Mouse (Mus musculus) testis, adult 2 months (tissue): ENCODE results near the gene Lalba.

Experiments used
- CTCF ChIP-seq: fragments of 200-500 bp; IDR thresholded peaks from 2 replicates; pipeline ENCODE4 v1.5.1; 2012; ENCODE audit warnings: low read depth, mild to moderate bottlenecking, inconsistent platforms, low read length, moderate library complexity; ENCODE audit not compliant: control insufficient read depth, insufficient read depth, insufficient replicate concordance
- POLR2A ChIP-seq: fragments of 200-500 bp; IDR thresholded peaks from 2 replicates; pipeline ENCODE4 v1.6.1; 2012; ENCODE audit warnings: low read depth, mild to moderate bottlenecking, inconsistent platforms, low read length, moderate library complexity; ENCODE audit not compliant: control insufficient read depth

DNA sequence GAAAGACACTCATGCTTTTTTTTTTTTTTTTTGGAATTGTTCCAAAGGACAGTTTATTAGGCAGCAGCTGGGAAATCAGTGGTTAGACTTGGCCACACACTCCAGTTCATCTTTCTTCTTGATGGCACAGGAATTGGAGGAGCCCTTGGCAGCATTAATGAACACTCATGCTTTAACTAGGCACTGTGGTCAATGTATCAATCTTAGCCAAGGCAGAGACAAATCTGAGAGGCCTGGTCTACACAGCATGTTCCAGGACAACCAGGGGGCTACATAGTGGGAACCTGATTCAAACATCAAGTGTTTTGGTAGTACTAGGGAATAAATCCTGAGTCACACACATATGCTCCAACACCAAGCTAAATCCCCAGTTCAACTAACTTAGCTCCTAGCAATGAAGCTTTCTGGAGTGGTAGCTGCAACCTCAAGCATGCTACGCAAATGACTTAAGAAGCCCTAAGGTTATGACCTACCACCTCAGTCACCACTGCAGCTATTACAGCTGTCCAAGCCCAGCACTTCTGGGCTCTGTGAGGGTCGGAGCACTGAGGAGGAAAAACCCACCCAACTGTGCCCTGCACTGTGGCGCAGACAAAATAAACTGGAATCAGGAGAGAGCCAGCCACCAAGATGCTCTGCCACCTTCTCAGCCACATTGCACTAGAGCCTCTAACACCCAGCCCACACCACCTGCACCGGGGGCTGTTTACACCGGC, 44.7 kb upstream of the Lalba start:
- no peak for TF ChIP-seq CTCF
- TF ChIP-seq POLR2A: no peak
